Mouse (Mus musculus): Measurements from ENCODE around the gene Acadm. TPM values are rescaled to one million over a fixed set of nuclear protein-coding genes. Genes with fewer than 3 reads are reported as not detected.

Gene Acadm
- polyA plus RNA-seq, 1 experiment: 98.2 TPM

- DNase-seq (ENCODE audit: low read depth): no peak
These were observed 39.8 kb downstream of the Acadm start for GRCm38 (mm10) chr3:153904586-153904985.

GRCm38 (mm10) chr3:153902595-153902994 is 41.8 kb downstream of the Acadm start:
- DNase-seq (ENCODE audit: low read depth): no peak

GRCm38 (mm10) chr3:153901904-153902303 is 42.5 kb downstream of the Acadm start:
- no peak for DNase-seq (ENCODE audit: low read depth)

GRCm38 (mm10) chr3:153897216-153897615 is 47.2 kb downstream of the Acadm start:
- DNase-seq (ENCODE audit: low read depth): no peak

GRCm38 (mm10) chr3:153895454-153895853 is 49.0 kb downstream of the Acadm start:
- no peak for DNase-seq (ENCODE audit: low read depth)

- no peak for DNase-seq (ENCODE audit: low read depth)
These were observed 55.1 kb downstream of the Acadm start for GRCm38 (mm10) chr3:153889188-153889781.

GRCm38 (mm10) chr3:153888141-153888540 is 56.3 kb downstream of the Acadm start:
- DNase-seq (ENCODE audit: low read depth): no peak

GRCm38 (mm10) chr3:153886296-153886695 is 58.1 kb downstream of the Acadm start:
- no peak for DNase-seq (ENCODE audit: low read depth)

Other genes starting within 250 kb of the Acadm start
- gene St6galnac3, start 219.5 kb downstream of the Acadm start, polyA plus RNA-seq (2012; rRNA removed): 1.4 and 2.3 TPM in 2 replicates
- gene Asb17, start 100.4 kb downstream of the Acadm start, polyA plus RNA-seq (2012; rRNA removed): 0.20 and 0.52 TPM in 2 replicates
- 0.09 TPM in 1 of 2 replicates, not detected in the other for gene Msh4, start 38.5 kb downstream of the Acadm start, polyA plus RNA-seq (2012; rRNA removed)
- 35.9 and 40.6 TPM in 2 replicates for gene Rabggtb, start 31.6 kb downstream of the Acadm start, polyA plus RNA-seq (2012; rRNA removed)
- gene Slc44a5, start 28.8 kb upstream of the Acadm start, polyA plus RNA-seq (2012; rRNA removed): 0.03 and 0.07 TPM in 2 replicates

All from gonadal fat pad, adult 2 months (tissue).